Comparison of ENCODE assay signal across 9 mouse cellular contexts in the genomic region with DNA sequence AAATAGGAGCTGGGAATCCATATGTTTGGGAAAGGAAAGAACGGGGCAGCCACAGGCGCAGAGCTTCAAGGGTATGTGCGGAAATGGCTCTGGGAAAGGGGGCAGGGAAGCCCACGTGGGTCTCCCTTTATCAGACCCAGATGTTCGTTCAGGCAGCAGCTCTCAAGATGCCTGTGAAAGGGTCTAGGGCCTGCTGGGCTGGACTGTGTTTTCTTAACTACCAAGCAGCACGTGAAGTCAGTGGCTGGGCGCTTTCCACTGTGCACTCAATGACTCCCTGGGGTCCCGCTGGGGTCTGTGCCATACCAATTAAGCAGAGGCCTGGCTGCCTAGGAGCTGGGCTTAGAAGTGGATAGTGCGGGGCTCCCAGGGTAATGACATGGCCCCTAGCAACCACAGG. TPM values are rescaled to one million over a fixed set of nuclear protein-coding genes. Genes with fewer than 3 reads are reported as not detected.
DNase-seq lines count a peak whose midpoint lies in the region; TF ChIP-seq lines count a peak whose summit lies in the region.
"Had no signal": no experiment of that assay in that cellular context is flagged by ENCODE, and none has a peak within 500 bp of the region (broad histone marks: within the 10 kb centered on the region; RNA-seq: fewer than 3 reads in every experiment).

No protein-coding gene starts in this region.

- WGBS in olfactory bulb, adult 2 months = 50% methylated on average over 9 of the region's 9 CpGs

- peak; percentile 31 to 56 for DNase-seq in frontal cortex, postnatal 10 days (ENCODE audit: low spot score in 2 of 2)
- no peak for DNase-seq in frontal cortex, adult 2 months (ENCODE audit: extremely low spot score in 1 of 2, low spot score in 1 of 2)
- peak; percentile 70 to 77 for DNase-seq in urinary bladder, postnatal 4 days (ENCODE audit: low spot score in 2 of 2)
- no peak for DNase-seq in urinary bladder, adult 2 months (ENCODE audit: low spot score)
- DNase-seq in gastrocnemius, postnatal 4 days (ENCODE audit: low spot score in 2 of 2) = peak; percentile 87 to 91
- DNase-seq in layer of hippocampus, postnatal 10 days (ENCODE audit: low spot score in 2 of 2) = peak; percentile 54 to 63
- DNase-seq in left cerebral cortex, adult 11 months (ENCODE audit: low spot score) = no peak

- H3K27ac ChIP-seq in olfactory bulb, adult 2 months (ENCODE audit: insufficient read depth, low read depth, low read length) = peak overlapping the region; percentile 21; the same call in 1 of the 2 replicates

- H3K4me3 ChIP-seq in olfactory bulb, adult 2 months (ENCODE audit: insufficient read depth, low read depth, low read length) = no peak overlapping the region

- TF ChIP-seq POLR2A in olfactory bulb, adult 2 months (IDR thresholded peaks at IDR 0.05; ENCODE audit: insufficient read depth, low read depth, low read length) = no peak

- TF ChIP-seq CTCF in olfactory bulb, adult 2 months (IDR thresholded peaks at IDR 0.05; ENCODE audit: insufficient read depth, low read depth, low read length) = no peak

- peaks cover 19% of the 10 kb centered on the region for H3K4me1 ChIP-seq in olfactory bulb, adult 2 months (ENCODE audit: control insufficient read depth, insufficient read depth, low read length)

RNA-seq across cellular contexts. Expression of gene Chd9, which starts 33.9 kb away (rescaled TPM):
- polyA plus RNA-seq in frontal cortex, adult 2 months (2012; rRNA removed) = 222 and 304 TPM in 2 replicates
- 125 and 145 TPM in 2 replicates for polyA plus RNA-seq in urinary bladder, adult 2 months (2012; rRNA removed)
- total RNA-seq in gastrocnemius, postnatal 4 days (2021) = 10 to 100 TPM; 49.8 to 57.6 TPM
- total RNA-seq in layer of hippocampus, postnatal 10 days (2021) = 100 to 1,000 TPM; 169 to 181 TPM
- polyA plus RNA-seq in olfactory bulb, adult 2 months (2012; ENCODE audit: insufficient read depth, insufficient read length, low replicate concordance, missing spikeins) = 52.6 TPM in 1 of 2 replicates, not detected in the other

RNA-seq across cellular contexts. Expression of gene Gm19935, which starts 44.8 kb away (rescaled TPM):
- polyA plus RNA-seq in frontal cortex, adult 2 months (2012; rRNA removed) = 3.7 and 4.4 TPM in 2 replicates
- polyA plus RNA-seq in urinary bladder, adult 2 months (2012; rRNA removed) = 0.16 and 0.34 TPM in 2 replicates
- not detected for total RNA-seq in gastrocnemius, postnatal 4 days (2021)
- 1 to 10 TPM; 1.9 to 3.5 TPM for total RNA-seq in layer of hippocampus, postnatal 10 days (2021)
- not detected in 2 replicates for polyA plus RNA-seq in olfactory bulb, adult 2 months (2012; ENCODE audit: insufficient read depth, insufficient read length, low replicate concordance, missing spikeins)
- total RNA-seq: MEL had no signal

Comparison
In these comparisons a context has a peak if more than half of its experiments do, and no peak if none do; other contexts are left out.
1. DNase-seq: peak in frontal cortex, postnatal 10 days (2 of 2), urinary bladder, postnatal 4 days (2 of 2), gastrocnemius, postnatal 4 days (2 of 2) and layer of hippocampus, postnatal 10 days (2 of 2); none in frontal cortex, adult 2 months (0 of 2), urinary bladder, adult 2 months (single experiment) and left cerebral cortex, adult 11 months (single experiment).